Mouse (Mus musculus) thymus, adult 2 months (tissue): ENCODE data around the gene Omd. TPM values are rescaled to one million over a fixed set of nuclear protein-coding genes. Genes with fewer than 3 reads are reported as not detected.

Experiments used
- DNase-seq: peaks from one replicate; pipeline ENCODE4 v3.0.0; 2021
- H3K27ac ChIP-seq: fragments of 200-500 bp; 2 replicates; pipeline ENCODE4 v1.5.1; 2012; ENCODE audit warnings: low read length, control low read depth; ENCODE audit not compliant: control insufficient read depth, insufficient read depth
- H3K27me3 ChIP-seq: fragments of 200-500 bp; 2 replicates; pipeline ENCODE4 v1.6.1; 2012; ENCODE audit warnings: mild to moderate bottlenecking, low read length, moderate library complexity, mixed read lengths; ENCODE audit not compliant: control insufficient read depth, insufficient read depth
- H3K36me3 ChIP-seq: fragments of 200-500 bp; 2 replicates; pipeline ENCODE4 v1.6.1; 2012; ENCODE audit warnings: mild to moderate bottlenecking, low read length, moderate library complexity; ENCODE audit not compliant: control insufficient read depth, insufficient read depth
- H3K4me1 ChIP-seq: fragments of 200-500 bp; replicated peaks from 2 replicates; pipeline ENCODE4 v1.6.1; 2012; ENCODE audit warnings: low read length; ENCODE audit not compliant: control insufficient read depth, insufficient read depth
- H3K4me3 ChIP-seq: fragments of 200-500 bp; 2 replicates; pipeline ENCODE4 v1.5.1; 2012; ENCODE audit warnings: mild to moderate bottlenecking, low read length, control low read depth, moderate library complexity; ENCODE audit not compliant: control insufficient read depth, insufficient read depth
- CTCF ChIP-seq: fragments of 200-500 bp; IDR thresholded peaks from 2 replicates; pipeline ENCODE4 v1.5.1; 2012; ENCODE audit warnings: mild to moderate bottlenecking, control low read depth, low read length, moderate library complexity, borderline replicate concordance; ENCODE audit not compliant: control insufficient read depth, poor library complexity, insufficient read depth; ENCODE audit errors: extremely low read depth
- POLR2A ChIP-seq: fragments of 200-500 bp; IDR thresholded peaks from 2 replicates; pipeline ENCODE4 v1.6.1; 2012; ENCODE audit warnings: mild to moderate bottlenecking, low read length, control low read depth, moderate library complexity; ENCODE audit not compliant: control insufficient read depth, poor library complexity, insufficient read depth; ENCODE audit errors: extremely low read depth
- WGBS: fragments of 180-500 bp; shearing (Covaris S2); methylation state at CpG from one replicate; pipeline ENCODE4 v1.1.7; 2018; 5-methylcytosine and 5-hydroxymethylcytosine counted together
- polyA plus RNA-seq: library from polyadenylated mRNA; depleted of rRNA; stranded (reverse); fragments of >200 nt; gene quantifications from 2 replicates; pipeline ENCODE4 v1.2.3, GENCODE M21; 2012; rRNA removed

Gene Omd
- polyA plus RNA-seq, 1 experiment: not detected

DNA sequence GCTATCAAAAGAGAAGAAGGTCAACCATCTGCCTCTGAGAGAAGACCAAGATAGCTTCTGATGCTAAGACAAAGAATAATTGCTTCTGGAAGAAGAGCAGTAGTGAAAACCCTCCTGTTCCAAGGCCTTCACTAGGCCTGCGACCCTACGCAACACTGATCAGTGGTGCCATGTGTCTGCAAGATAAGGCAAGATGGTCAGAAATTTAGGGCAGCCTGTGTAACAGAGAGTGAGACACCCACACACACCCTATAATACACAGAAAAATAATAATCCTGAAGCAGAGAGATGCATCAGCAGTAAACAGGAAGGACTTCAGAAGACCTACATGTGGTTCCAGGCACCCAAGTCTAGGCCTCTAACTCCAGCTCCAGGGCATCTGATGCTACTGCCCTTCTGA lies 57.7 kb downstream of the Omd start:
- TF ChIP-seq CTCF: no peak
- no peak for TF ChIP-seq POLR2A
- no peaks in the 10 kb centered on the region; the same call in 1 of the 2 replicates for H3K36me3 ChIP-seq
- DNase-seq: no peak
- no peak overlapping the region for H3K4me3 ChIP-seq
- H3K4me1 ChIP-seq: no peaks in the 10 kb centered on the region
- H3K27ac ChIP-seq: no peak overlapping the region
- 97% methylated on average over 2 of the region's 2 CpGs for WGBS
- H3K27me3 ChIP-seq: no peaks in the 10 kb centered on the region

Other genes with a start within 250 kb of the Omd start
- gene Bicd2, start 240.9 kb upstream of the Omd start, polyA plus RNA-seq: 47.8 and 51.1 TPM in 2 replicates
- gene Ippk, start 161.2 kb upstream of the Omd start, polyA plus RNA-seq: 6.7 and 7.1 TPM in 2 replicates
- gene Tes3-ps, start 89.1 kb upstream of the Omd start, polyA plus RNA-seq: not detected in 2 replicates
- gene Ecm2, start 77.7 kb upstream of the Omd start, polyA plus RNA-seq: 0.66 and 0.84 TPM in 2 replicates
- 0.13 and 0.24 TPM in 2 replicates for gene Aspn, start 38.0 kb upstream of the Omd start, polyA plus RNA-seq
- 0.92 and 2.0 TPM in 2 replicates for gene Ogn, start 25.6 kb downstream of the Omd start, polyA plus RNA-seq
- gene Cenpp, start 70.3 kb downstream of the Omd start, polyA plus RNA-seq: 2.5 TPM in 2 replicates
- 2.4 and 3.0 TPM in 2 replicates for gene Nol8, start 70.6 kb downstream of the Omd start, polyA plus RNA-seq
- 23.0 and 25.4 TPM in 2 replicates for gene Iars, start 99.6 kb downstream of the Omd start, polyA plus RNA-seq
- not detected in 2 replicates for gene Gm30302, start 216.5 kb downstream of the Omd start, polyA plus RNA-seq